Mouse (Mus musculus) embryonic fibroblast, embryonic 13.5 days (primary cell): ENCODE data around the gene Vwa2. TPM values are rescaled to one million over a fixed set of nuclear protein-coding genes. Genes with fewer than 3 reads are reported as not detected.

Source experiments
- H3K27ac ChIP-seq: 2 replicates; pipeline ENCODE4 v1.5.1; 2012; ENCODE audit warnings: low read length, control low read depth, inconsistent platforms; ENCODE audit not compliant: insufficient read depth
- H3K4me1 ChIP-seq: 2 replicates; pipeline ENCODE4 v1.6.1; 2011; ENCODE audit warnings: low read length; ENCODE audit not compliant: control insufficient read depth, insufficient read depth
- H3K4me3 ChIP-seq: 2 replicates; pipeline ENCODE4 v1.5.1; 2011; ENCODE audit warnings: mild to moderate bottlenecking, control low read depth, low read length; ENCODE audit not compliant: insufficient read depth
- CTCF ChIP-seq: IDR thresholded peaks from 2 replicates; pipeline ENCODE4 v1.5.1; 2011; ENCODE audit warnings: mild to moderate bottlenecking, control low read depth, low read length, moderate library complexity, borderline replicate concordance; ENCODE audit not compliant: insufficient read depth
- POLR2A ChIP-seq: IDR thresholded peaks from 2 replicates; pipeline ENCODE4 v1.6.1; 2011; ENCODE audit warnings: low read depth, mild to moderate bottlenecking, control low read depth, low read length, moderate library complexity
- polyA plus RNA-seq: library from polyadenylated mRNA; stranded (reverse); fragments of >200 nt; gene quantifications from 2 replicates; pipeline ENCODE4 v1.2.4, GENCODE M21; 2011; ENCODE audit warnings: low read depth; ENCODE audit not compliant: missing spikeins, insufficient read length

Vwa2 gene
- polyA plus RNA-seq, 1 experiment: not detected

GRCm38 (mm10) chr19:56944826-56945225 lies 70.8 kb downstream of the Vwa2 start:
- H3K4me1 ChIP-seq: peaks cover 3% of the 10 kb centered on the region
- H3K27ac ChIP-seq: no peak overlapping the region
- no peak overlapping the region for H3K4me3 ChIP-seq
- TF ChIP-seq POLR2A (no peak), CTCF (no peak)

- Histone ChIP-seq H3K27ac (no peak overlapping the region), H3K4me1 (no peaks in the 10 kb centered on the region), H3K4me3 (no peak overlapping the region)
- TF ChIP-seq POLR2A (no peak), CTCF (no peak)
Measured at GRCm38 (mm10) chr19:56945621-56946020, 71.6 kb downstream of the Vwa2 start.

GRCm38 (mm10) chr19:56946277-56946676 lies 72.2 kb downstream of the Vwa2 start:
- TF ChIP-seq POLR2A: no peak
- no peak for TF ChIP-seq CTCF
- Histone ChIP-seq H3K4me1 (no peaks in the 10 kb centered on the region), H3K27ac (no peak overlapping the region), H3K4me3 (no peak overlapping the region)

- Histone ChIP-seq H3K27ac (no peak overlapping the region), H3K4me1 (no peaks in the 10 kb centered on the region), H3K4me3 (no peak overlapping the region)
- TF ChIP-seq CTCF (no peak), POLR2A (no peak)
Measured at GRCm38 (mm10) chr19:56946727-56947126, 72.7 kb downstream of the Vwa2 start.

GRCm38 (mm10) chr19:56947971-56948610 lies 74.0 kb downstream of the Vwa2 start:
- Histone ChIP-seq H3K4me1 (no peaks in the 10 kb centered on the region), H3K27ac (no peak overlapping the region), H3K4me3 (no peak overlapping the region)
- TF ChIP-seq CTCF: no peak
- TF ChIP-seq POLR2A: no peak

- Histone ChIP-seq H3K4me3 (no peak overlapping the region), H3K27ac (no peak overlapping the region), H3K4me1 (no peaks in the 10 kb centered on the region)
- TF ChIP-seq CTCF (no peak), POLR2A (no peak)
Measured at GRCm38 (mm10) chr19:56949868-56950267, 75.8 kb downstream of the Vwa2 start.

- no peak for TF ChIP-seq CTCF
- no peak for TF ChIP-seq POLR2A
- Histone ChIP-seq H3K27ac (no peak overlapping the region), H3K4me3 (no peak overlapping the region), H3K4me1 (no peaks in the 10 kb centered on the region)
Measured at GRCm38 (mm10) chr19:56950818-56951217, 76.8 kb downstream of the Vwa2 start.

GRCm38 (mm10) chr19:56953856-56954255 lies 79.8 kb downstream of the Vwa2 start:
- Histone ChIP-seq H3K4me1 (no peaks in the 10 kb centered on the region), H3K27ac (no peak overlapping the region)
- no peak for TF ChIP-seq CTCF
- TF ChIP-seq POLR2A: no peak

GRCm38 (mm10) chr19:56954857-56955256 lies 80.8 kb downstream of the Vwa2 start:
- H3K27ac ChIP-seq: no peak overlapping the region
- H3K4me1 ChIP-seq: no peaks in the 10 kb centered on the region
- no peak overlapping the region for H3K4me3 ChIP-seq
- TF ChIP-seq CTCF (no peak), POLR2A (no peak)

More at GRCm38 (mm10) chr19:56953856-56954255, 79.8 kb downstream of the Vwa2 start:
- no peak overlapping the region for H3K4me3 ChIP-seq

- Histone ChIP-seq H3K4me3 (no peak overlapping the region), H3K4me1 (no peaks in the 10 kb centered on the region), H3K27ac (no peak overlapping the region)
- TF ChIP-seq POLR2A (no peak), CTCF (no peak)
Measured at GRCm38 (mm10) chr19:56955568-56956513, 81.8 kb downstream of the Vwa2 start.
